Mouse (Mus musculus): Measurements from ENCODE around the gene Lrrc41. TPM values are rescaled to one million over a fixed set of nuclear protein-coding genes. Genes with fewer than 3 reads are reported as not detected.

Gene Lrrc41
- total and polyA plus RNA-seq, 3 experiments: 64.4 to 73.3 TPM; not detected in 1

DNA sequence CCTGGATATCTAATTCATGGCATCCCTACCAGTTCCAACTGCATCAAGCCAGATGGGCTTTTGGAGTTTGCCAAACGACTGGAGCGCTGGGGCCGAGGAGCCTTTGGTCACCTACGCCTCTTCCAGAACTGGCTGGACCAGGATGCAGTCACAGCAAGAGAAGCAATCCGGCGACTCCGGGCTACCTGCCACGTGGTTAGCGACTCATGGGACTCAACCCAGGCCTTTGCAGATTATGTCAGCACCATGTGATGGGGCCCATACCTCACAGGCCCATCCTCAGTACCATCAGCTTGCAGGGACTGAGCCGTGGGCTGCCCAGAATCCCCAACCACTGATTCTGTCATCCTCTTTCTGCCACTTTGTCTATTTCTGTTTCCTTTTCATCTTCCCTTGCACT is 21.2 kb downstream of the Lrrc41 start:
- Histone ChIP-seq H3K79me2 (ENCODE audit: control insufficient read depth, insufficient read depth, low read length, poor library complexity) (no peaks in the 10 kb centered on the region), H3K4me1 (ENCODE audit: control insufficient read depth in 1 of 2, insufficient read depth in 2 of 2, low read length in 2 of 2) (peaks cover 0 to 8% of the 10 kb centered on the region in 2 experiments; a peak in 2 of 4 replicates), H3K36me3 (ENCODE audit: control insufficient read depth in 1 of 2, insufficient read depth in 2 of 2, low read length in 2 of 2) (peaks cover 11 to 24% of the 10 kb centered on the region in 2 experiments), H3K9ac (ENCODE audit: control insufficient read depth, low read depth, low read length, poor library complexity, severe bottlenecking) (no peak overlapping the region), H3K27me3 (ENCODE audit: control insufficient read depth in 1 of 2, insufficient read depth in 2 of 2, low read length in 2 of 2) (no peaks in the 10 kb centered on the region), H3K27ac (ENCODE audit: control insufficient read depth, low read depth, low read length) (no peak overlapping the region), H3K4me3 (ENCODE audit: control insufficient read depth in 1 of 2, insufficient read depth in 1 of 2, low read depth in 2 of 2, low read length in 2 of 2) (no peak overlapping the region), H3K9me3 (replicated peaks; ENCODE audit: insufficient read depth, low read length) (no peaks in the 10 kb centered on the region)
- TF ChIP-seq ZNF384 (IDR thresholded peaks at IDR 0.05; ENCODE audit: low read depth, low read length): no peak
- TF ChIP-seq GATA1 (IDR thresholded peaks at IDR 0.05; ENCODE audit: low read depth, low read length): no peak
- no peak for TF ChIP-seq ZKSCAN1 (IDR thresholded peaks at IDR 0.05; ENCODE audit: low read depth, low read length)
- TF ChIP-seq POLR2A (IDR thresholded peaks at IDR 0.05; ENCODE audit: control insufficient read depth in 1 of 2, insufficient read depth in 1 of 2, low read depth in 1 of 2, low read length in 2 of 2, poor library complexity in 1 of 2): no peak
- no peak for TF ChIP-seq CHD2 (IDR thresholded peaks at IDR 0.05; ENCODE audit: low read length)
- no peak for TF ChIP-seq E2F4 (IDR thresholded peaks at IDR 0.05; ENCODE audit: borderline replicate concordance, low read depth, low read length)
- no peak for DNase-seq (ENCODE audit: low read depth, low spot score)

DNA sequence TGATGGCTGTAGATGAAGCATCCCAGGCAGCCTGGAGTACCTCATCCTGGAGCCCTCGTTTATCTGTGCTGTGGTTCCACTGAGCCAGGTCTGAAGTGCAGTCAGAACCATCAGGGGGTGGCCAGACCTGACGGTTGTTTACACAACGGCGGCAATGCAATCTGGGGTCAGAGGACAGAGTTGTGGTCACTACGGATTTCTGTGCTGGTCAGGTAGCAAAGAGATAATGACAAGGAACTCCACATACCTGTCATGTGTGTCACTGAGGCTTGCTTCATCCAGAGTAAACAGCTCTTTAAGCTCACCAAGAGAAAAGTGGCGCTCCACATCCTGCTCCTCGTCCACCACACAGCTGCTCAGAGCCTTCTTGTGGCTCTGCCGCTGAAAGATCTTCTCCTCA is 22.1 kb downstream of the Lrrc41 start:
- no peak overlapping the region for H3K4me3 ChIP-seq (ENCODE audit: control insufficient read depth in 1 of 2, insufficient read depth in 1 of 2, low read depth in 2 of 2, low read length in 2 of 2)
- peaks cover 12 to 23% of the 10 kb centered on the region in 2 experiments for H3K36me3 ChIP-seq (ENCODE audit: control insufficient read depth in 1 of 2, insufficient read depth in 2 of 2, low read length in 2 of 2)
- H3K9ac ChIP-seq (ENCODE audit: control insufficient read depth, low read depth, low read length, poor library complexity, severe bottlenecking): no peak overlapping the region
- H3K79me2 ChIP-seq (ENCODE audit: control insufficient read depth, insufficient read depth, low read length, poor library complexity): no peaks in the 10 kb centered on the region
- H3K4me1 ChIP-seq (ENCODE audit: control insufficient read depth in 1 of 2, insufficient read depth in 2 of 2, low read length in 2 of 2): peaks cover 0 to 13% of the 10 kb centered on the region in 2 experiments; a peak in 3 of 4 replicates
- no peak overlapping the region for H3K27ac ChIP-seq (ENCODE audit: control insufficient read depth, low read depth, low read length)
- no peaks in the 10 kb centered on the region for H3K9me3 ChIP-seq (replicated peaks; ENCODE audit: insufficient read depth, low read length)
- TF ChIP-seq POLR2AphosphoS2 (IDR thresholded peaks at IDR 0.05; ENCODE audit: low read length) (no peak), MYB (IDR thresholded peaks at IDR 0.05; ENCODE audit: low read depth, low read length) (no peak), E2F4 (IDR thresholded peaks at IDR 0.05; ENCODE audit: borderline replicate concordance, low read depth, low read length) (no peak), ZKSCAN1 (IDR thresholded peaks at IDR 0.05; ENCODE audit: low read depth, low read length) (no peak), NELFE (IDR thresholded peaks at IDR 0.05; ENCODE audit: low read depth, low read length) (no peak)
- no peaks in the 10 kb centered on the region for H3K27me3 ChIP-seq (ENCODE audit: control insufficient read depth in 1 of 2, insufficient read depth in 2 of 2, low read length in 2 of 2)
- no peak for DNase-seq (ENCODE audit: low read depth, low spot score)

GRCm38 (mm10) chr4:116100959-116101358 is 25.9 kb downstream of the Lrrc41 start:
- peak; percentile 66 for DNase-seq (ENCODE audit: low read depth, low spot score)
- Histone ChIP-seq H3K27me3 (ENCODE audit: control insufficient read depth in 1 of 2, insufficient read depth in 2 of 2, low read length in 2 of 2) (no peaks in the 10 kb centered on the region), H3K4me1 (ENCODE audit: control insufficient read depth in 1 of 2, insufficient read depth in 2 of 2, low read length in 2 of 2) (peaks cover 0 to 13% of the 10 kb centered on the region in 2 experiments; a peak in 3 of 4 replicates), H3K79me2 (ENCODE audit: control insufficient read depth, insufficient read depth, low read length, poor library complexity) (no peaks in the 10 kb centered on the region), H3K4me3 (ENCODE audit: control insufficient read depth in 1 of 2, insufficient read depth in 1 of 2, low read depth in 2 of 2, low read length in 2 of 2) (no peak overlapping the region), H3K9ac (ENCODE audit: control insufficient read depth, low read depth, low read length, poor library complexity, severe bottlenecking) (no peak overlapping the region), H3K9me3 (replicated peaks; ENCODE audit: insufficient read depth, low read length) (no peaks in the 10 kb centered on the region), H3K27ac (ENCODE audit: control insufficient read depth, low read depth, low read length) (peak overlapping the region; percentile 6; the same call in 1 of the 2 replicates), H3K36me3 (ENCODE audit: control insufficient read depth in 1 of 2, insufficient read depth in 2 of 2, low read length in 2 of 2) (peaks cover 12 to 24% of the 10 kb centered on the region in 2 experiments)
- TF ChIP-seq TAL1 (IDR thresholded peaks at IDR 0.05; ENCODE audit: low read length) (peak; percentile 92), ZNF384 (IDR thresholded peaks at IDR 0.05; ENCODE audit: low read depth, low read length) (no peak), MAX (IDR thresholded peaks at IDR 0.05; ENCODE audit: low read length) (peak; percentile 34; the same call in 1 of the 2 replicates), ELF1 (IDR thresholded peaks at IDR 0.05; ENCODE audit: low read depth, low read length) (no peak), GABPA (IDR thresholded peaks at IDR 0.05; ENCODE audit: low read depth, low read length) (no peak), EP300 (IDR thresholded peaks at IDR 0.05; ENCODE audit: low read depth in 1 of 2, low read length in 2 of 2) (peak; percentile 54 to 80), BHLHE40 (IDR thresholded peaks at IDR 0.05; ENCODE audit: borderline replicate concordance, low read depth, low read length) (peak; percentile 99), ETS1 (IDR thresholded peaks at IDR 0.05; ENCODE audit: low read depth, low read length) (peak; percentile 94), ZKSCAN1 (IDR thresholded peaks at IDR 0.05; ENCODE audit: low read depth, low read length) (no peak), SIN3A (IDR thresholded peaks at IDR 0.05; ENCODE audit: low read length) (0 out of 2 replicates have a peak, but pooled peaks have one; percentile 61), GATA1 (IDR thresholded peaks at IDR 0.05; ENCODE audit: low read depth, low read length) (peak; percentile 76), TCF12 (IDR thresholded peaks at IDR 0.05; ENCODE audit: low read depth, low read length) (peak; percentile 92), ZC3H11A (IDR thresholded peaks at IDR 0.05; ENCODE audit: low read depth, low read length) (no peak), MYC (IDR thresholded peaks at IDR 0.05; ENCODE audit: low read depth, low read length) (peak; percentile 46; the same call in 1 of the 2 replicates), CHD1 (IDR thresholded peaks at IDR 0.05; ENCODE audit: low read depth, low read length) (no peak), MXI1 (IDR thresholded peaks at IDR 0.05; ENCODE audit: low read depth, low read length) (peak; percentile 45; the same call in 1 of the 2 replicates)
